Mouse (Mus musculus) E14TG2a.4 (cell line): ENCODE data around the gene Tnfaip8l3.

Source experiments
- CTCF ChIP-seq: conservative IDR thresholded peaks from 2 replicates; pipeline ENCODE4 v1.5.1; 2014; ENCODE audit warnings: low read length
- POU5F1 ChIP-seq: IDR thresholded peaks from 2 replicates; pipeline ENCODE4 v1.6.1; 2014; ENCODE audit warnings: low read length, borderline replicate concordance

DNA sequence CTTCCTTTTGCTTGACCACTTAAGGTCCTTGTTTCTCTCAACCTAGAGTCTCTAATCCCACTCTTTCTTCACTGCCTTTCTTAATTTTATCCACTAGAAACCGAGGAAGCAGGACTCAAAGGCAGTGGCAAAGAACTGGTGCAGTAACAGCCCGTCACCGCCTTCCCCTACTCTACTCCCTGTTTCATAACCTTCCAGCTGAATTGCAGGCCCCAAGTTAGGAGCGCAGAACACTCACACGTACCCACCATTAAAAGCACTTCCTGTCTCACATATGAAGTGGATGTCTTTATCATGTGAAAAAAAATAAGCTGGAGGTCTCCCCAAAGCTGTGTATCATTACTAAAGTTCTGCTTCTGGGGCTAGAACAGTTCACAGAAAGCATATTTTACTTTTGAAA lies 6.5 kb downstream of the Tnfaip8l3 start:
- no peak for TF ChIP-seq CTCF
- TF ChIP-seq POU5F1 = no peak
